Mouse (Mus musculus): ENCODE data around the gene Flt1.
A peak's percentile ranks its signal among the peaks of the same experiment; 100 is the strongest.
"Not testable (repeated sequence)": the region's sequence is repeated elsewhere in the genome, so short reads cannot be mapped to it uniquely, and the experiment has no call there.

Flt1 gene

GRCm38 (mm10) chr5:147601460-147602360 lies 124.1 kb downstream of the Flt1 start:
- DNase-seq, result no peak

- no peak for DNase-seq
These were observed 128.0 kb downstream of the Flt1 start for GRCm38 (mm10) chr5:147597825-147598224.

GRCm38 (mm10) chr5:147589814-147590213 lies 136.0 kb downstream of the Flt1 start:
- peak; percentile 63 for DNase-seq

GRCm38 (mm10) chr5:147585070-147585469 lies 140.7 kb downstream of the Flt1 start:
- peak; percentile 31 for DNase-seq

GRCm38 (mm10) chr5:147584648-147585047 lies 141.2 kb downstream of the Flt1 start:
- peak; percentile 51 for DNase-seq

- peak; percentile 94 for DNase-seq
These were observed 142.0 kb downstream of the Flt1 start for GRCm38 (mm10) chr5:147583702-147584298.

- no peak for DNase-seq
These were observed 145.6 kb downstream of the Flt1 start for GRCm38 (mm10) chr5:147580181-147580580.

- DNase-seq, result no peak
These were observed 146.1 kb downstream of the Flt1 start for GRCm38 (mm10) chr5:147579691-147580090.

- no peak for DNase-seq
These were observed 146.7 kb downstream of the Flt1 start for GRCm38 (mm10) chr5:147579148-147579547.

GRCm38 (mm10) chr5:147577003-147577402 lies 148.8 kb downstream of the Flt1 start:
- no peak for DNase-seq

- DNase-seq, result peak; percentile 76
These were observed 151.3 kb downstream of the Flt1 start for GRCm38 (mm10) chr5:147574517-147574916.

- no peak for DNase-seq
These were observed 152.3 kb downstream of the Flt1 start for GRCm38 (mm10) chr5:147573555-147573954.

GRCm38 (mm10) chr5:147572695-147573094 lies 153.1 kb downstream of the Flt1 start:
- DNase-seq, result no peak

- no peak for DNase-seq
These were observed 159.5 kb downstream of the Flt1 start for GRCm38 (mm10) chr5:147566335-147566734.

GRCm38 (mm10) chr5:147565444-147565843 lies 160.4 kb downstream of the Flt1 start:
- no peak for DNase-seq

GRCm38 (mm10) chr5:147564140-147564590 lies 161.6 kb downstream of the Flt1 start:
- DNase-seq, result peak; percentile 28

GRCm38 (mm10) chr5:147563511-147564139 lies 162.2 kb downstream of the Flt1 start:
- peak; percentile 30 for DNase-seq

GRCm38 (mm10) chr5:147557641-147558040 lies 168.2 kb downstream of the Flt1 start:
- DNase-seq, result not testable (repeated sequence)

GRCm38 (mm10) chr5:147551879-147552627 lies 173.8 kb downstream of the Flt1 start:
- no peak for DNase-seq

GRCm38 (mm10) chr5:147549016-147549755 lies 176.6 kb downstream of the Flt1 start:
- no peak for DNase-seq

GRCm38 (mm10) chr5:147545731-147546241 lies 180.0 kb downstream of the Flt1 start:
- DNase-seq, result peak; percentile 57

- DNase-seq, result no peak
These were observed 183.5 kb downstream of the Flt1 start for GRCm38 (mm10) chr5:147542291-147542690.

Data from kidney, postnatal 10 days (tissue).